Mouse (Mus musculus): ENCODE measurements around the gene Nabp1. TPM values are rescaled to one million over a fixed set of nuclear protein-coding genes. Genes with fewer than 3 reads are reported as not detected.
A peak's percentile ranks its signal among the peaks of the same experiment; 100 is the strongest.
"Not testable (repeated sequence)": the region's sequence is repeated elsewhere in the genome, so short reads cannot be mapped to it uniquely, and the experiment has no call there.

Gene Nabp1
- polyA plus RNA-seq, 1 experiment from 2014 or later, result 9.6 TPM

DNA sequence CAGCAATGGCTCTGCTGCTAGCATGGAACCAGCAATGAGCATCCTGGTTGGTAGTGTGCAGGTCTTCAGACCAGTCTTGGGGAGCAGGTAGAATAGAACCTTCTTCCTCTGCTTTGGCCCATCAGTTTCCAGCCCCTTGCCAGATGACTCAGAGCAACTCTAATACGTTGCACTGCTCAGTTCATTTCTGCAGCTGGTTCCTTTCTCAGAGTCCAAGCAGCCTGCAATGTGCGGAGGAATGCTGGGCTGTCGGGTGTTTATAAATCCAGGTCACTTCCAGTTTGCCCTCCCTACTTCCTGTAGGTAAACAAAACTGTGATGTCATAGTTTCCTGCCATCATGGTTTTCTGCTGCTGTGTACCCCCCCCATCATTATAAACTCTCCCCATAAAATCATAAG is 21.0 kb downstream of the Nabp1 start:
- Histone ChIP-seq H3K36me3 (ENCODE audit: control insufficient read depth, insufficient read depth, low read length) (no peaks in the 10 kb centered on the region), H3K4me3 (ENCODE audit: low read depth, low read length) (no peak overlapping the region), H3K4me2 (ENCODE audit: low read length) (no peak overlapping the region), H3K9me3 (replicated peaks; ENCODE audit: control insufficient read depth, low read length, poor library complexity, severe bottlenecking) (no peaks in the 10 kb centered on the region), H3K27ac (ENCODE audit: low read length) (no peak overlapping the region), H3K4me1 (ENCODE audit: control insufficient read depth, insufficient read depth, low read length) (no peaks in the 10 kb centered on the region), H3K27me3 (ENCODE audit: control insufficient read depth, insufficient read depth, low read depth, low read length) (no peaks in the 10 kb centered on the region), H3K9ac (ENCODE audit: low read depth, low read length) (no peak overlapping the region)
- WGBS, result 85% methylated on average over 3 of the region's 3 CpGs
- no peak for ATAC-seq

DNA sequence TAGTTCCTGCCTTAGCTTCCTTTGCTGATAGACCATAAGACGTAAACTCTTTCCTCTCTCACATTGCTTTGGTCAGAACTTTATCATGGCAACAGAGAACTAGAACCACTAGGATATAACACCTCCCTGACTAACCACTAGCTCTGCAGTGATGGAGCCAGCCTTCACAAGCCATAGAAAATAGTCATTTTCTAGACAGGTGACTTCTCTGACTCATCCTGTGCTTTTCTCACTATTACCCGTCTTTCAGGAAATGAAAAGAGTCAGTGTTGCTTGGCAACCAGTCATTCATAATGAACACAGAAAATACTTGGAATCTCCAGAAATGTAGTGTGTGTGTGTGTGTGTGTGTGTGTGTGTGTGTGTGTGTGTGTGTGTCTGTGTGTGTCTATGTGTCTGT is 29.4 kb downstream of the Nabp1 start:
- Histone ChIP-seq H3K4me2 (ENCODE audit: low read length) (no peak overlapping the region), H3K4me1 (ENCODE audit: control insufficient read depth, insufficient read depth, low read length) (peaks cover 7% of the 10 kb centered on the region), H3K9ac (ENCODE audit: low read depth, low read length) (no peak overlapping the region), H3K27ac (ENCODE audit: low read length) (no peak overlapping the region), H3K36me3 (ENCODE audit: control insufficient read depth, insufficient read depth, low read length) (no peaks in the 10 kb centered on the region), H3K4me3 (ENCODE audit: low read depth, low read length) (no peak overlapping the region), H3K9me3 (replicated peaks; ENCODE audit: control insufficient read depth, low read length, poor library complexity, severe bottlenecking) (no peaks in the 10 kb centered on the region), H3K27me3 (ENCODE audit: control insufficient read depth, insufficient read depth, low read depth, low read length) (no peaks in the 10 kb centered on the region)
- 51% methylated on average over 2 of the region's 2 CpGs for WGBS
- 0 out of 2 replicates have a peak, but pooled peaks have one; percentile 56 for ATAC-seq

DNA sequence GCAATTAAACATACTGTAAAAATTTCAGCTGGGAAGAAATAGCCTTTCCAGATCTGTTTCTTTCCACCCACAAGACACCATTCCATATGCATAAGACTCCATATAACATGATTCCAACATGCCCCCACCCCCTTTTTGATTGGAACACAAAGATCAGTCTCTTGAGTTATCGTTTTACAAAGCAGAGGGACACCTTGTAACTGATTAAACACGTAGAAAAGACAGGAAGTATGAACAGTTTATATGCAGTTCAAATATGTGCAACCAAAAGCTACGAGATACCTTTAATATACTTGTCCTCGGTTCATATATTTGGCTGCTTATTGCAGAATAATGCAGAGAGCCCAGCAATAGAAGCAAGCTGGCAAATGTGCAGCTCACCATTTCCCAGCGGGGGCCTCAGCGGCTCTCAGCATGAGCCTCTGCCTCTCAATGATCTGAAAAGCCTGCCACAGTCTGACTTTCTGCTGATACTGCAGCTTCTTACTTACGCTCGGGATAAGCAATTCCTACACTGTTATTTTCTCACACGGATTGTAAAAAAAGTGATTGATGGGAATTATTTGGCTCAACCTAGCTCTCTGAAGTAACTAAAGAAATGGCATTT is 32.3 kb downstream of the Nabp1 start:
- ATAC-seq, result peak; percentile 60; the same call in 1 of the 2 replicates

DNA sequence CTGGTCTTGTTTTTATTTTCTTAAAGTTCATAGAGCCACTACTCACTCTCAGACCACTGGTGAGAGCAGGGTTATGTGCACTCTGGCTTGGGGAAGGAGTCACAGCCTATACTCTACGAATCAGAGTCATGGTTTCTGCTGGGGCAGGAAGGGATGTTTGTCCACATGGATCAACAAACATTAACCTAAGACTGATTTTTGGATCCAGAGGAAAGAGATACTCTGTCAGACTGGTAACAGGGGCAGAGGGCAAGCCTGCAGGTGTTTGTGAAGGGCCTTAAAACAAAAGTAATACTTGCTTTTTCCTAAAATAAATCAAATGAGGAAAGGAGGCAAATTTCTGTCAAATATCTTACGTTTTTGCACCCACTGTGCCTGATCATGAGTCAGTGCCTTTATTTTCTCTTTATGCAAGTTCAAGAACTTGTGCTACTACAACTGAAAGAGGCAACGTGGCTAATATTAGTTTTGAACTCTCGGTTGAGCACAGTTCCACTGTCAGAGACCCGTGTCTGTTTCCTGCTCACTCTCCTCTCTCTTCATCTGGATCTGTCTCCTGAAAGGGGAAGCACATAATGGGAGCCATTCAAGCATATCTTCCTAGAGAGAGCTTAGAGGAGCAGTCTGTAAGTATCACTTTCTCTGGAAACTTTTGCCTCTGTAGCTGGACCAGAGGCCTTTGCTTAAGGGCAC is 32.9 kb downstream of the Nabp1 start:
- Histone ChIP-seq H3K4me2 (ENCODE audit: low read length) (no peak overlapping the region), H3K27me3 (ENCODE audit: control insufficient read depth, insufficient read depth, low read depth, low read length) (no peaks in the 10 kb centered on the region), H3K9me3 (replicated peaks; ENCODE audit: control insufficient read depth, low read length, poor library complexity, severe bottlenecking) (no peaks in the 10 kb centered on the region), H3K9ac (ENCODE audit: low read depth, low read length) (no peak overlapping the region), H3K27ac (ENCODE audit: low read length) (no peak overlapping the region), H3K36me3 (ENCODE audit: control insufficient read depth, insufficient read depth, low read length) (no peaks in the 10 kb centered on the region), H3K4me1 (ENCODE audit: control insufficient read depth, insufficient read depth, low read length) (peaks cover 7% of the 10 kb centered on the region), H3K4me3 (ENCODE audit: low read depth, low read length) (no peak overlapping the region)
- WGBS, result 41% methylated on average over 5 of the region's 5 CpGs
- ATAC-seq, result no peak

More for the DNA sequence above, 32.3 kb downstream of the Nabp1 start:
- Histone ChIP-seq H3K9ac (ENCODE audit: low read depth, low read length) (no peak overlapping the region), H3K4me3 (ENCODE audit: low read depth, low read length) (no peak overlapping the region), H3K27ac (ENCODE audit: low read length) (no peak overlapping the region), H3K4me2 (ENCODE audit: low read length) (peak overlapping the region; percentile 30), H3K9me3 (replicated peaks; ENCODE audit: control insufficient read depth, low read length, poor library complexity, severe bottlenecking) (no peaks in the 10 kb centered on the region), H3K4me1 (ENCODE audit: control insufficient read depth, insufficient read depth, low read length) (peaks cover 7% of the 10 kb centered on the region), H3K36me3 (ENCODE audit: control insufficient read depth, insufficient read depth, low read length) (no peaks in the 10 kb centered on the region), H3K27me3 (ENCODE audit: control insufficient read depth, insufficient read depth, low read depth, low read length) (no peaks in the 10 kb centered on the region)
- WGBS, result 11% methylated on average over 9 of the region's 9 CpGs

DNA sequence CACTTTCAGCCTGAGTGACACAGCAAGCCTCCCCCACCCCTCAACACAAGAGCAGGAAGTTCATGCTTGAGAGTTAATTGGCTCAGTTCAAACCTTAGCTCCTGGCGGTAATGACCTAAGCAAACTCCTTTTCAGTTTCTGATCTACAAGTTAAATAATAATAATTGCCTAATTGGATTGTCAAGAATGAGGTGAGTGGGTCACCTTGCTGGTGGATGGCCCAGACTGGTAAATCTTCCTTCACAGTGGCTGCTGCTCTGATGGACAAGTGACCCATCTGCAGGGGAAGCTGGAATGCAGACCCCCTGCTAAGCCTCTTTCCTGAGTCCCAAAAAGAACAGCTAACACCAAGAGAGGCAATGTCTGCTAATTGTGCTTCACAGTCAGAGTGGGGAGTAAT is 48.5 kb downstream of the Nabp1 start:
- no peaks in the 10 kb centered on the region for H3K27me3 ChIP-seq (ENCODE audit: control insufficient read depth, insufficient read depth, low read depth, low read length)
- no peak overlapping the region for H3K4me2 ChIP-seq (ENCODE audit: low read length)
- no peak overlapping the region for H3K9ac ChIP-seq (ENCODE audit: low read depth, low read length)
- no peak overlapping the region for H3K27ac ChIP-seq (ENCODE audit: low read length)
- H3K4me3 ChIP-seq (ENCODE audit: low read depth, low read length), result no peak overlapping the region
- ATAC-seq, result no peak
- H3K9me3 ChIP-seq (replicated peaks; ENCODE audit: control insufficient read depth, low read length, poor library complexity, severe bottlenecking), result no peaks in the 10 kb centered on the region
- WGBS, result 9% methylated on average over 1 of the region's 1 CpGs
- no peaks in the 10 kb centered on the region for H3K4me1 ChIP-seq (ENCODE audit: control insufficient read depth, insufficient read depth, low read length)
- no peaks in the 10 kb centered on the region for H3K36me3 ChIP-seq (ENCODE audit: control insufficient read depth, insufficient read depth, low read length)

DNA sequence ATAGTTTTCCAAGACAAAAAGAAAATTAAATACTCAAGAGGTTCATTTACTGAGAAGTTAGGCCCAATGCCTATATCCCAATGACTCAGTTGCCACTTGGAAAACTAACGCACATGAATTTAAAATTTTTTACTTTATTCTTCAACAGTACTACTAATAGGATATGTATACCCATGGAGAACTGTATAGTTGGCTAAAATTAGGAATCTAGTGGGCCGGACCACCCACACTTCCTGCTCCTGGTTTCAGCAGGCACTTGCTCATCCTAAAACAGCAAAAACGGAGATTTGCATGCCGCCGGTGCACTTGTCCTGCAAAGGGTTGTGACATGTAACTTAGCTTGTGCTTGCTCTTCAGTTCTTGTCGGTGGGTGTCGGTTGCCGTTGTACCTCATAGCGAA is 51.9 kb downstream of the Nabp1 start:
- ATAC-seq, result no peak
- Histone ChIP-seq H3K4me3 (ENCODE audit: low read depth, low read length) (no peak overlapping the region), H3K27me3 (ENCODE audit: control insufficient read depth, insufficient read depth, low read depth, low read length) (no peaks in the 10 kb centered on the region), H3K9ac (ENCODE audit: low read depth, low read length) (no peak overlapping the region), H3K9me3 (replicated peaks; ENCODE audit: control insufficient read depth, low read length, poor library complexity, severe bottlenecking) (no peaks in the 10 kb centered on the region), H3K4me1 (ENCODE audit: control insufficient read depth, insufficient read depth, low read length) (no peaks in the 10 kb centered on the region), H3K36me3 (ENCODE audit: control insufficient read depth, insufficient read depth, low read length) (no peaks in the 10 kb centered on the region), H3K27ac (ENCODE audit: low read length) (no peak overlapping the region), H3K4me2 (ENCODE audit: low read length) (no peak overlapping the region)
- 96% methylated on average over 9 of the region's 9 CpGs for WGBS

DNA sequence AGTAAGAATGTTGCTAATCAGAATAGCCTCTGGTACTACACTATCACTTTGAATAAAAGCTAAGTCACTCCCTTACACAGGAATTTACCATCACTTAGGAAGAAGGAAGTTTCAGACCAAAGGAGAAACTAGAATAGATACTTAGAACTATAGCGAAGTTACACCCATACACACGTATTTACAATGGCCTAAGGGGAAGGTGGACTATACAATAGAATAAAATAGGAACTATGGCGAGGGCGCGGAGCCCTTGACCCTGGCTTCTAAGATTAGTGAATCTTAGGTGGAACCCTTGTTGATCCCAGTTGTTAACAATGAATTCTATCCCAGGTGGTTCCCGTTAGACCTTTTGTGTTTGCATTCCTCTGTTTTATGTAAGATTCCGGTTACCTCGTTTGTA is 57.2 kb downstream of the Nabp1 start:
- H3K27me3 ChIP-seq (ENCODE audit: control insufficient read depth, insufficient read depth, low read depth, low read length); H3K27ac ChIP-seq (ENCODE audit: low read length); H3K9me3 ChIP-seq (replicated peaks; ENCODE audit: control insufficient read depth, low read length, poor library complexity, severe bottlenecking); H3K9ac ChIP-seq (ENCODE audit: low read depth, low read length); H3K4me2 ChIP-seq (ENCODE audit: low read length); H3K4me3 ChIP-seq (ENCODE audit: low read depth, low read length); H3K4me1 ChIP-seq (ENCODE audit: control insufficient read depth, insufficient read depth, low read length); H3K36me3 ChIP-seq (ENCODE audit: control insufficient read depth, insufficient read depth, low read length); ATAC-seq: not testable (repeated sequence)
- WGBS, result 91% methylated on average over 8 of the region's 8 CpGs

DNA sequence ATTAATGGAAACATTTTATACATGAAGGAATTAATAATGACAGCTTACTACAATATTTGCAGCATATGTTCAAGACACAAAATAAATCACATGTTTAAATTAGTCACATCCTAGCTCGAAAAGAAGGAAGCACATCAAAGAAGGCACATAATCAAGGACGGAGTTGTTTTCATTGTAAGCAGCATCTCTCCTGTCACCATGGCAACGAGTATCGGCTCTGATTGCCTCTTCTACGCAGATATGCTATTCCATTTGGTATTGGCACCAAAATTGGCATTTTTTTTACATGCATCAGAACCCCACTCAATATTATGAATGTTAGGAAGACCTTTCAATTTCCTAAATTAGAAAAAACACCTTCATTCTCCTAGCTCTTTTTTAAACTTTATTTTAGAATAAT is 59.5 kb downstream of the Nabp1 start:
- Histone ChIP-seq H3K4me3 (ENCODE audit: low read depth, low read length) (no peak overlapping the region), H3K9ac (ENCODE audit: low read depth, low read length) (no peak overlapping the region), H3K27ac (ENCODE audit: low read length) (no peak overlapping the region), H3K4me1 (ENCODE audit: control insufficient read depth, insufficient read depth, low read length) (no peaks in the 10 kb centered on the region), H3K4me2 (ENCODE audit: low read length) (no peak overlapping the region), H3K9me3 (replicated peaks; ENCODE audit: control insufficient read depth, low read length, poor library complexity, severe bottlenecking) (no peaks in the 10 kb centered on the region), H3K36me3 (ENCODE audit: control insufficient read depth, insufficient read depth, low read length) (no peaks in the 10 kb centered on the region), H3K27me3 (ENCODE audit: control insufficient read depth, insufficient read depth, low read depth, low read length) (no peaks in the 10 kb centered on the region)
- WGBS, result 24% methylated on average over 5 of the region's 5 CpGs
- ATAC-seq, result 0 out of 2 replicates have a peak, but pooled peaks have one; percentile 51

All from midbrain, embryonic 16.5 days (tissue).